Mouse (Mus musculus): ENCODE measurements around the gene Mmp17. TPM values are rescaled to one million over a fixed set of nuclear protein-coding genes. Genes with fewer than 3 reads are reported as not detected.

Mmp17 gene
- total RNA-seq (2021): 1 to 10 TPM; 1.8 to 2.2 TPM
- long read RNA-seq, experiment 1, full-length matches to known transcripts: 8 of 12 reads
- long read RNA-seq, experiment 1, partial matches to known transcripts: 0 of 12 reads
- long read RNA-seq, experiment 1, other reads (novel, unspliced or antisense): 4 of 12 reads
- long read RNA-seq, experiment 2, full-length matches to known transcripts: 4 of 8 reads
- long read RNA-seq, experiment 2, partial matches to known transcripts: 3 of 8 reads
- long read RNA-seq, experiment 2, other reads (novel, unspliced or antisense): 1 of 8 reads

- DNase-seq (ENCODE audit: low spot score in 2 of 2): peak; percentile 74 to 83
These were observed at the start of gene Mmp17 for GRCm38 (mm10) chr5:129583761-129584582. Gene Mmp17 (plus strand): TSS chr5:129584169.

GRCm38 (mm10) chr5:129534500-129534899, 49.5 kb upstream of the Mmp17 start:
- peak in 1 of 2 experiments; percentile 27 for DNase-seq (ENCODE audit: low spot score in 2 of 2)

GRCm38 (mm10) chr5:129535021-129535420, 48.9 kb upstream of the Mmp17 start:
- DNase-seq (ENCODE audit: low spot score in 2 of 2): no peak

GRCm38 (mm10) chr5:129535431-129535830, 48.5 kb upstream of the Mmp17 start:
- DNase-seq (ENCODE audit: low spot score in 2 of 2): no peak

GRCm38 (mm10) chr5:129538826-129539225, 45.1 kb upstream of the Mmp17 start:
- no peak for DNase-seq (ENCODE audit: low spot score in 2 of 2)

GRCm38 (mm10) chr5:129542236-129542635, 41.7 kb upstream of the Mmp17 start:
- no peak for DNase-seq (ENCODE audit: low spot score in 2 of 2)

- no peak for DNase-seq (ENCODE audit: low spot score in 2 of 2)
These were observed 38.2 kb upstream of the Mmp17 start for GRCm38 (mm10) chr5:129545787-129546186.

GRCm38 (mm10) chr5:129549716-129550115, 34.3 kb upstream of the Mmp17 start:
- no peak for DNase-seq (ENCODE audit: low spot score in 2 of 2)

GRCm38 (mm10) chr5:129550790-129551189, 33.2 kb upstream of the Mmp17 start:
- DNase-seq (ENCODE audit: low spot score in 2 of 2): no peak

- DNase-seq (ENCODE audit: low spot score in 2 of 2): no peak
These were observed 32.0 kb upstream of the Mmp17 start for GRCm38 (mm10) chr5:129551991-129552390.

- no peak for DNase-seq (ENCODE audit: low spot score in 2 of 2)
These were observed 30.3 kb upstream of the Mmp17 start for GRCm38 (mm10) chr5:129553642-129554041.

- DNase-seq (ENCODE audit: low spot score in 2 of 2): no peak
These were observed 25.4 kb upstream of the Mmp17 start for GRCm38 (mm10) chr5:129558591-129558990.

GRCm38 (mm10) chr5:129559283-129559682, 24.7 kb upstream of the Mmp17 start:
- no peak for DNase-seq (ENCODE audit: low spot score in 2 of 2)

- DNase-seq (ENCODE audit: low spot score in 2 of 2): no peak
These were observed 21.6 kb upstream of the Mmp17 start for GRCm38 (mm10) chr5:129562342-129562741.

GRCm38 (mm10) chr5:129568596-129568995, 15.4 kb upstream of the Mmp17 start:
- DNase-seq (ENCODE audit: low spot score in 2 of 2): no peak

GRCm38 (mm10) chr5:129578201-129578600, 5.8 kb upstream of the Mmp17 start:
- DNase-seq (ENCODE audit: low spot score in 2 of 2): no peak

GRCm38 (mm10) chr5:129580046-129580445, 3.9 kb upstream of the Mmp17 start:
- no peak for DNase-seq (ENCODE audit: low spot score in 2 of 2)

- DNase-seq (ENCODE audit: low spot score in 2 of 2): no peak
These were observed 3.4 kb upstream of the Mmp17 start for GRCm38 (mm10) chr5:129580572-129580971.

GRCm38 (mm10) chr5:129581015-129581414, 3.0 kb upstream of the Mmp17 start:
- DNase-seq (ENCODE audit: low spot score in 2 of 2): no peak

- no peak for DNase-seq (ENCODE audit: low spot score in 2 of 2)
These were observed 638 bp upstream of the Mmp17 start for GRCm38 (mm10) chr5:129583331-129583730.

- DNase-seq (ENCODE audit: low spot score in 2 of 2): peak in 1 of 2 experiments; percentile 38
These were observed 893 bp downstream of the Mmp17 start for GRCm38 (mm10) chr5:129584583-129585541.
